Mouse (Mus musculus): ENCODE measurements at regions not wholly inside any gene's neighbourhood (a gene's known extent, or its start where the extent isn't known, plus 50 kb on each side); places are given as distances from the start of the nearest gene placed in this dataset.

- WGBS, result 56% methylated on average over 2 of the region's 2 CpGs
- H3K36me3 ChIP-seq, result no peaks in the 10 kb centered on the region
- no peak for DNase-seq (ENCODE audit: low spot score)
- no peak overlapping the region for H3K27ac ChIP-seq
- no peaks in the 10 kb centered on the region for H3K4me1 ChIP-seq
- no peaks in the 10 kb centered on the region for H3K9me3 ChIP-seq
- H3K4me3 ChIP-seq, result no peak overlapping the region
- no peaks in the 10 kb centered on the region for H3K27me3 ChIP-seq (ENCODE audit: insufficient read depth, poor library complexity, severe bottlenecking)
Measured at GRCm38 (mm10) chr8:42210943-42211342, 794.1 kb upstream of the Frg1 start.

DNA sequence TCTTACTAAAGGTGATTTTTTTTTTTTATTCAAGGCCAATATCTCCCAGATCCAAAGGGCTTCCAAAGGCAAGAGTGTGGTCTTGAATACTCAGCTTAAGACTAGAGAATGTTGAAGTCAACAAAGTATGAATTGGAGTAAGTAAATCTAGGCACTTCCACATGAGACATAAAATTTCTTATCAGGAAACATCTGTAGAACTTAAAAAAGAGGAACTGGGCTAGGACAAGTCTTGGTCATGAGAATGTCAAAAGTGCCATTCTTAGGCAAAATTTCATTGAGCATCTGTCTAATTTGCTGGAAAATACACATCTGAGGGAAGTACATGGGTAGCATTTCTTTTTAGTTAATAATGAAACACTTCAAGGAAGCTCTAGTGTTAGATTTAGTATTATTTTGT, 793.1 kb upstream of the Frg1 start:
- no peaks in the 10 kb centered on the region for H3K9me3 ChIP-seq
- no peaks in the 10 kb centered on the region for H3K36me3 ChIP-seq
- DNase-seq (ENCODE audit: low spot score), result no peak
- no peaks in the 10 kb centered on the region for H3K27me3 ChIP-seq (ENCODE audit: insufficient read depth, poor library complexity, severe bottlenecking)
- H3K27ac ChIP-seq, result no peak overlapping the region
- H3K4me1 ChIP-seq, result no peaks in the 10 kb centered on the region
- H3K4me3 ChIP-seq, result no peak overlapping the region

GRCm38 (mm10) chr8:42197257-42197656, 780.4 kb upstream of the Frg1 start:
- no peaks in the 10 kb centered on the region for H3K9me3 ChIP-seq
- H3K27ac ChIP-seq, result no peak overlapping the region
- DNase-seq (ENCODE audit: low spot score), result no peak
- H3K36me3 ChIP-seq, result no peaks in the 10 kb centered on the region
- WGBS, result 79% methylated on average over 5 of the region's 5 CpGs
- no peaks in the 10 kb centered on the region for H3K4me1 ChIP-seq
- no peak overlapping the region for H3K4me3 ChIP-seq
- no peaks in the 10 kb centered on the region for H3K27me3 ChIP-seq (ENCODE audit: insufficient read depth, poor library complexity, severe bottlenecking)

DNA sequence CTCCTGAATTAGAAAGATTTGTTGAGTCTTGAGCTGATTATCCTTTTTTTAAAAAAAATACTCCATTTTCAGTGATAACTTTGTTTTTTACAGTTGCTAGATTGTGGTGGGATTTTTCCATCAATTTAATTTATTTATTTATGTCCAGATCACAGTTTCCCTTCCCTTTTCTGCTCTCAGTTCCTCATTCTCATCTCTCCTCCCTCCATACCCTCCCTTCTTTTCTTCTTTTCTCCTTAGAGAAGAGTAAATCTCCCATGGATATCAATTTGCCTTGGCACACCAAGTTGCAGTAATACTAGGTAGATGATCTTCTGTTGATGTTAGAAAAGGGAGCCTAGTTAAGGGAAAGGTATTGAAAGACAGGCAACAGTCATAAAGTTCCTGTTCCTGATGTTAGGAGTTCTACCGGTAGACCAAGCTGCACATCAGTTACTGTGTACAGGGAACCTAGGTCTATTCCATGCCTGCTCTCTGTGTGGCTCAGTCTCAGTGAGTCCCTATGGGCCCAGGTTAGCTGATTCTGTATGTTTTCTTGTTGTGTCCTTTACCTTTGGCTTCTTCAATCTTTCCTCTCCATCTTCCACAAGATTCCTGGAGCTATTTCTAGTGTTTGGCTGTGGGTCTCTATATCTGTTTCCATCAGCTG, 777.2 kb upstream of the Frg1 start:
- no peaks in the 10 kb centered on the region for H3K36me3 ChIP-seq
- H3K27me3 ChIP-seq (ENCODE audit: insufficient read depth, poor library complexity, severe bottlenecking), result no peaks in the 10 kb centered on the region
- DNase-seq (ENCODE audit: low spot score), result no peak
- no peaks in the 10 kb centered on the region for H3K4me1 ChIP-seq
- WGBS, result 95% methylated on average over 1 of the region's 1 CpGs
- H3K4me3 ChIP-seq, result no peak overlapping the region
- H3K27ac ChIP-seq, result no peak overlapping the region
- no peaks in the 10 kb centered on the region for H3K9me3 ChIP-seq

GRCm38 (mm10) chr8:42187083-42187482, 770.2 kb upstream of the Frg1 start:
- no peak for DNase-seq (ENCODE audit: low spot score)
- Histone ChIP-seq H3K9me3 (no peaks in the 10 kb centered on the region), H3K4me1 (no peaks in the 10 kb centered on the region), H3K27ac (no peak overlapping the region), H3K27me3 (ENCODE audit: insufficient read depth, poor library complexity, severe bottlenecking) (no peaks in the 10 kb centered on the region), H3K4me3 (no peak overlapping the region), H3K36me3 (no peaks in the 10 kb centered on the region)
- WGBS, result 88% methylated on average over 1 of the region's 1 CpGs

DNA sequence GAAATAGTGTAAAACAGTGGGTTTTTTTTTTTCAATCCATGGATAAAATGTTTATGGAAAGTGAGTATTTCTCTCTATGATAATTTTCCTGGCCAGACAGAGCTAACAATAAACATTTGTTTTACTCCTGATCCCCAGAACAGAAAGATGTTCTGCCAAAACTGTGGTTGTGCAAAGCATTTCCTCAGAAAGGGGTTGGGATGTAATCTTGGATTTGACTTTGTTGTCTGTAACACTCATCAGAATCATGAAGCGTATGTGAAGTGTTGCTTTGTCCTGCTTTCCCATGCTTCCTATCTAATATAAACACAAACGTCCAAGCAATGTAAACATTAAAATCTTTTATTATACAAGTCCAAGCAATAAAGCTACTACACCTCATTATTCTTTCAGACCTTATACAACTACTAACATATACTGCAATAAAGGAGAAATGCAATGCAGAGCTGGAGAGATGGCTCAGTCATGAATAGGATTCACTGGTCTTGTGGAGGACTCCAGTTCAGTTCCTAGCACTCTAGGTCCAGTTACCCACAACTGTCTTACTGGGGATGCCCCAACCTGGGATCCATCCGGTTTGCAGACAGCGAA, 766.5 kb upstream of the Frg1 start:
- 76% methylated on average over 4 of the region's 4 CpGs for WGBS
- DNase-seq (ENCODE audit: low spot score), result no peak

GRCm38 (mm10) chr8:42162441-42162840, 745.6 kb upstream of the Frg1 start:
- Histone ChIP-seq H3K4me3 (no peak overlapping the region), H3K27ac (no peak overlapping the region), H3K27me3 (ENCODE audit: insufficient read depth, poor library complexity, severe bottlenecking) (no peaks in the 10 kb centered on the region), H3K9me3 (no peaks in the 10 kb centered on the region), H3K36me3 (no peaks in the 10 kb centered on the region), H3K4me1 (no peaks in the 10 kb centered on the region)
- no peak for DNase-seq (ENCODE audit: low spot score)
- WGBS, result 91% methylated on average over 2 of the region's 2 CpGs

More for the DNA sequence above, 766.5 kb upstream of the Frg1 start:
- Histone ChIP-seq H3K27ac (no peak overlapping the region), H3K4me1 (no peaks in the 10 kb centered on the region), H3K27me3 (ENCODE audit: insufficient read depth, poor library complexity, severe bottlenecking) (no peaks in the 10 kb centered on the region), H3K36me3 (no peaks in the 10 kb centered on the region), H3K9me3 (no peaks in the 10 kb centered on the region), H3K4me3 (no peak overlapping the region)

- WGBS, result 71% methylated on average over 4 of the region's 4 CpGs
Measured at GRCm38 (mm10) chr8:42157006-42157405, 740.1 kb upstream of the Frg1 start.

GRCm38 (mm10) chr8:42156588-42156987, 739.7 kb upstream of the Frg1 start:
- no peak for DNase-seq (ENCODE audit: low spot score)
- Histone ChIP-seq H3K27me3 (ENCODE audit: insufficient read depth, poor library complexity, severe bottlenecking) (no peaks in the 10 kb centered on the region), H3K9me3 (no peaks in the 10 kb centered on the region), H3K36me3 (no peaks in the 10 kb centered on the region), H3K27ac (no peak overlapping the region), H3K4me1 (no peaks in the 10 kb centered on the region), H3K4me3 (no peak overlapping the region)
- 60% methylated on average over 1 of the region's 1 CpGs for WGBS

More at GRCm38 (mm10) chr8:42157006-42157405, 740.1 kb upstream of the Frg1 start:
- H3K27ac ChIP-seq, result no peak overlapping the region
- no peaks in the 10 kb centered on the region for H3K4me1 ChIP-seq
- H3K9me3 ChIP-seq, result no peaks in the 10 kb centered on the region
- H3K27me3 ChIP-seq (ENCODE audit: insufficient read depth, poor library complexity, severe bottlenecking), result no peaks in the 10 kb centered on the region
- H3K36me3 ChIP-seq, result no peaks in the 10 kb centered on the region
- H3K4me3 ChIP-seq, result no peak overlapping the region
- no peak for DNase-seq (ENCODE audit: low spot score)

GRCm38 (mm10) chr8:42144685-42145084, 727.8 kb upstream of the Frg1 start:
- no peak for DNase-seq (ENCODE audit: low spot score)
- WGBS, result 79% methylated on average over 5 of the region's 5 CpGs
- no peak overlapping the region for H3K27ac ChIP-seq

GRCm38 (mm10) chr8:42144220-42144619, 727.3 kb upstream of the Frg1 start:
- Histone ChIP-seq H3K27me3 (ENCODE audit: insufficient read depth, poor library complexity, severe bottlenecking) (no peaks in the 10 kb centered on the region), H3K4me1 (no peaks in the 10 kb centered on the region), H3K36me3 (no peaks in the 10 kb centered on the region), H3K27ac (no peak overlapping the region), H3K9me3 (no peaks in the 10 kb centered on the region), H3K4me3 (no peak overlapping the region)
- 72% methylated on average over 8 of the region's 8 CpGs for WGBS
- no peak for DNase-seq (ENCODE audit: low spot score)

More at GRCm38 (mm10) chr8:42144685-42145084, 727.8 kb upstream of the Frg1 start:
- Histone ChIP-seq H3K4me3 (no peak overlapping the region), H3K9me3 (no peaks in the 10 kb centered on the region), H3K36me3 (no peaks in the 10 kb centered on the region), H3K4me1 (no peaks in the 10 kb centered on the region), H3K27me3 (ENCODE audit: insufficient read depth, poor library complexity, severe bottlenecking) (no peaks in the 10 kb centered on the region)

DNA sequence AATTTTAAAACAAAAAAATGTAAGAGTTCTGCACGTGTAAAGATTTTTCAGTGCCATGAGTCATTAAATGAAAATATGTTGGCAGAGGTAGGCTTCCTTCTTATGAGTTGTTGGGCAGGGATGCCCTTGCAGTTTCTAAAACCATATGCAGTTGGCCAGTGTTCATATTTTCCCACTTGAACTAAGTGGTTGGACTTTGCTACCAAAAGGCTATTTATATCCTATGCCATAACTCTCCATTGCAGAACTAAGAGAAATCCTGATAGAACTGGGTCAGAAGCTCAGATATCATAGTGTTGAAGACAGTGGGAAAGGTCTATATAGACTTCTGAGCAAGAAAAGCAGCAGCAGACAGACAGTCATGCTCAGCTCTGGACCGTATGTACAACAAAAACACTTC, 690.7 kb upstream of the Frg1 start:
- WGBS, result 76% methylated on average over 2 of the region's 2 CpGs
- Histone ChIP-seq H3K4me3 (no peak overlapping the region), H3K27me3 (ENCODE audit: insufficient read depth, poor library complexity, severe bottlenecking) (no peaks in the 10 kb centered on the region), H3K4me1 (no peaks in the 10 kb centered on the region), H3K36me3 (no peaks in the 10 kb centered on the region), H3K9me3 (no peaks in the 10 kb centered on the region), H3K27ac (no peak overlapping the region)
- no peak for DNase-seq (ENCODE audit: low spot score)

GRCm38 (mm10) chr8:42069314-42069713, 652.4 kb upstream of the Frg1 start:
- Histone ChIP-seq H3K9me3 (no peaks in the 10 kb centered on the region), H3K4me1 (no peaks in the 10 kb centered on the region), H3K27me3 (ENCODE audit: insufficient read depth, poor library complexity, severe bottlenecking) (no peaks in the 10 kb centered on the region), H3K4me3 (no peak overlapping the region), H3K36me3 (no peaks in the 10 kb centered on the region), H3K27ac (no peak overlapping the region)
- DNase-seq (ENCODE audit: low spot score), result no peak
- 78% methylated on average over 1 of the region's 1 CpGs for WGBS

DNA sequence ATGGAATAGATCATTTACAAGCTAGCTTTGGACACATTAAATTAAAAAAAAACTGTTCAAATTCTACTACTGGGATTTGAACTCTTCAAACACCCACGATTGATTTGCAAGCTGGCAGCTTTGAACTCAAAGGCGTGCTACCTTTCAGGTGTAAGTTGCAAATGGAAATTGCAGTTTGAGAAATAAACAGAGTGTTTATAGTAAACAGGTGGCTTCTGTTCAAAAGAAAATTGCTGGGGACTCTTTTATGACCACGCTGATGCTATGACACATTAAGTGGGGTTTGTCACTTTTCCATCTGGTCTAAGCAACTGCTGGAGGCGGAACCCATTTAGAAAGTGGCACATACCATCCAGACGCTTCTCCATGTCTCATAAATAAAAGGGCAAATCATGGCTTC, 626.7 kb upstream of the Frg1 start:
- no peak for DNase-seq (ENCODE audit: low spot score)
- Histone ChIP-seq H3K9me3 (no peaks in the 10 kb centered on the region), H3K4me3 (no peak overlapping the region), H3K4me1 (no peaks in the 10 kb centered on the region), H3K27ac (no peak overlapping the region), H3K27me3 (ENCODE audit: insufficient read depth, poor library complexity, severe bottlenecking) (no peaks in the 10 kb centered on the region), H3K36me3 (no peaks in the 10 kb centered on the region)
- 80% methylated on average over 5 of the region's 5 CpGs for WGBS
